Mouse (Mus musculus) CD8-positive naive resting alpha-beta T cell, adult 2 months (primary cell): ENCODE measurements around the gene Cilp.
"Not testable (repeated sequence)": the region's sequence is repeated elsewhere in the genome, so short reads cannot be mapped to it uniquely, and the experiment has no call there.

Experiments used
- DNase-seq, 2 experiments: peaks; one replicate each; pipeline ENCODE4 v3.0.0; 2022; ENCODE audit warnings: low read depth in 2 of 2, low spot score in 2 of 2

Gene Cilp

DNA sequence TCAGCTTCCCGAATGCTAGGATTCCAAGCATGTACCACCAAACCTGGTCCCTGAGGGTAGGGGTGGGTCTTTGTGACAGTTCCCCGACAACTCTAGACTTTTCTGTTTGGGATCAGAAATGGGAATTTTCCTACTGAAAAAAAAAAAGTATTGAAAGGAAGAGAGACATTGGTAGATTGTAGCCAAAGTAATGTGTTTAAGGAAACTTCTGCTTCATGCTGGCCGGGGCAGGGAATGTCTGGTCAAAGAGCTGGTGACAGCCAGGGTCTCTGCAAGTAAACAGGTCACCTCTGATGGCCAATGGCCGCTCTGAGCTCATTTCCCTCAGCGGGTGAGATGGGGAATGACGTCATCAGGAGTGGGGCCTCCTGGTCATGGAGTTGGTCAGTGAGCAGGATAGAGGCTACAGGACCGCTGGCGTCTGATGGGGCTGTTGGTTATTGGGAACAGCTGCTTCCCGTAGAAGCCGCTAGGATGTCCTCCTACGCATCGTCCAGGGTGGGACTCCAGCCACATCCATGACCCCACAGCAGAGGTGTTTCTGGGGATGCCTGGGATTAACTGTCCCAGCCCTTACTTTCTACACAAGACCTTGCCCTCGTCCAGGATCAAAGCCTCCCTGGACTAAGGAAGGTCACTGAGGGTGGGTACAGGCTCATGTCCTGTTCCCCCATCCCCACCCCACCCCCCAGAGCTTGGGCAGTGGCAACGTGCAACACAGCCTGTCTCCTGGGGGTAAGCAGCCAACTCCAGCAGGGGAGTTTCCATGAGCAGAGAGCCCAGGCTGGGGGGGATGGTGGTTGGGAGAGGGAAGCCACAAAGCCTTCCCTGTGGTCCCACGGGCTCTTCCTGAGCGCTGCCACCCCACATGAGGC is 17.2 kb upstream of the Cilp start:
- no peak for DNase-seq

DNA sequence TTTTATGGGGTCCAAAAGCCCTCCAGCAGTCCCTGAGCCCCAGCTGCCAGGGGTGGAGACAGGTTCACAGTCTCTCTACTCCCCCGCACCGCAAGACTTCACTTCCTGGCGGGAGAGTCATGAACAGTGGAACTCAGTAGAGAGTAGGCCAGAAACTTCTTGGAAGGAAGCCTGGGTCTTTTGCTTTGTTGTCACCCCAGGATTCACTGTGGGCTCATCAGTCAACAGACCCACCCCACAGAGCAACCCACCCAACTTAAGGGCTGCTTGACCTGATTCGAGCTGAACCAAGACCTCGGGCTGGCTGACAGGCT is 16.6 kb upstream of the Cilp start:
- DNase-seq: no peak

DNA sequence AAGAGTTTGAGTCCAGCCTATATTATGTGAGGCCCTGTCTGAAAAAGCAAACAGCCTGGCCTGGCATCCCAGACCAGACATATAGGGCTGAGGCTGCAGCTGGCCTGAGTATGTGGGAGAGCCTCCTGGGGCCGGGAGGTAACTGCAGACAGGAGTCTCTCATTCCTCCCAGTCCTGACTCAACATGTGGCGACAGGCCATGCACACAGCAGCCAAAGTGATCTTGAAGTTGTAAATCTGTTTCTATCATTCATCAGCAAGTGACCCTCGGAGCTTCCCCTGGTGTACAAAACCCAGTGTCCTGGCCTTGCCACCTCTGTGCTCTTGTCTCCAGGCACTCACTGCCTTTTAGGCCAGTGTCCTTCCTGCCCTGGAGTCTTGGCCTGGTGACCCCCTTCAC is 13.0 kb upstream of the Cilp start:
- DNase-seq: no peak

DNA sequence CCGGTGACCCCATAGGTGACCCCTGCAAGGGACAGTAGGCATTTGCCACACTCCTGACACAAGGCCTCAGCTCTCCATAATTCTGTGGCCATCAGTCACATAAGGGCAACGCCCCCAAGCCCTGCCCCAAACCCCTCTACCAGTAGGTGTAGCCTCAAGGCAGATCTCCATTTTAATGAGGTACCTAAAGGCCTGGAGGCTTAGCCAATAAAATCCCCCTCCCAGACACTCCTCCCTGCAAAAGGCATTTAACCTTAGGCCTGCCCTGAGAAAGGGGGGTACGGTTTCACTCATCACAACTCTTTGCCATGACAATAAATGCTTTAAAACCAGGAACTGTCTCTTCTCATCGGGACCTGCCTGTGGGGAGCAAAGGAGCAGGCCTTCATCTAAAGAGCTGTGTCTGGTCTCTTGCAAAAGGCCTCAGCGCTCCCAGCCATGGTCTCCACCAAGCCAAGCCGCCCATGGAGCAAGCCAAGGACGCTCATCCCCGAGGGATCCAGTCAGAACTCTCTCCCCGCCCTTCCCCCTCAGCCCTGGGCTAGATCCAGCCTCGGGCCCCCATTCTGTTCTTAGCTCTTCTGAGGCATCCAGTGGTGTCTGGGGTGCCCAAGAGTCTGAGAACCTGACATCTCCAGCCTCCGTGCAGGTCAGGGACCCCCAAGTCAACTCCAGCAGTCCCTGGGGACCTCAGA is 8.9 kb upstream of the Cilp start:
- no peak for DNase-seq

DNA sequence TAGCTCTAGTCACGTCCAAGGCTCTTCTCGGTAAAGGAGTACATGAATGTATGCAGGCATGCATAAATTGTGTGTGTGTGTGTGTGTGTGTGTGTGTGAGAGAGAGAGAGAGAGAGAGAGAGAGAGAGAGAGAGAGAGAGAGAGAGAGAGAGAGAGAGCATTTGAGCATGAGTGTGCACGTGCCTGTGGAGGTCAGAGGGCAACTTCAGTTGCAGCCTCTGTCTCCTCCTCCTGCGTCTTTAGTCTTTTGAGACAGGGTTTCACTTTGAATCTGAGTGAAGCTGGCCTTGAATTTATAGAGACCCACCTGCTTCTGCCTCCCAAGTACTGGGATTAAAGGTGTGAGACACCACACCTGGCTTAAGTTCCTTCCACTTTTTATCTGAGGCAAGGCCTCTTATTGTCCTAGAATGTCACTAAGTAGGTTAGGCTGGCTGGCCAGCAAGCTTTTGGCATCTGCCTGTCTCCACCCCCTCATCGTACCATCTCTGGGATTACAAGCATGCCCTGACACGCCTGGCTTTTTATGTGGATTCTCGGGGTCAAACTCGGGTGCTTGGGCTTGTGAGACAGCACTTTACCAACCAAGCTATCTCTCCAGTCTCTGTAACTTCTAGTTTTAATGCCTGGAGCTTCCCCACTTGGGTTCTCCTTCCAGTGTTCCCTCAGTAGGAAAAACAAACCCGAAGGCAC is 7.6 kb upstream of the Cilp start:
- no peak for DNase-seq

DNA sequence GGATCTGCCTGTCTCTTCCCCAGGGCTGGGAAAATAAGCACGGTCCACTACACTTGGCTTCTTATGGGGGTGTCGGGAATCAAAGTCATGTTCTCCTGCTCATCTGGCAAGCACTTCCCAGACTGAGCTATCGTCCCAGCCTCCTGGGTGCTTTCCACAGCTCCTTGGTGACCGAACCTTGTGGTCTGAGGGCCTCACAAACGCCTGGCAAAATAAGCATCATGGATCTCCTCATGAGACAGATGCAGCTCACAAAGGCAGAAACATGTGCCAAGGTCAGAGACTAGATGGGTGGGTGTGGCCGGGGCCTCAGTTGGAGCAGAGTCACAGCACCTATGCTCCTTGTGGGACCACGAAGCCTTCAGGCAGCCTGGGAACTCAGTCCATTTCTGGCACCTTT is 5.6 kb upstream of the Cilp start:
- DNase-seq: no peak

DNA sequence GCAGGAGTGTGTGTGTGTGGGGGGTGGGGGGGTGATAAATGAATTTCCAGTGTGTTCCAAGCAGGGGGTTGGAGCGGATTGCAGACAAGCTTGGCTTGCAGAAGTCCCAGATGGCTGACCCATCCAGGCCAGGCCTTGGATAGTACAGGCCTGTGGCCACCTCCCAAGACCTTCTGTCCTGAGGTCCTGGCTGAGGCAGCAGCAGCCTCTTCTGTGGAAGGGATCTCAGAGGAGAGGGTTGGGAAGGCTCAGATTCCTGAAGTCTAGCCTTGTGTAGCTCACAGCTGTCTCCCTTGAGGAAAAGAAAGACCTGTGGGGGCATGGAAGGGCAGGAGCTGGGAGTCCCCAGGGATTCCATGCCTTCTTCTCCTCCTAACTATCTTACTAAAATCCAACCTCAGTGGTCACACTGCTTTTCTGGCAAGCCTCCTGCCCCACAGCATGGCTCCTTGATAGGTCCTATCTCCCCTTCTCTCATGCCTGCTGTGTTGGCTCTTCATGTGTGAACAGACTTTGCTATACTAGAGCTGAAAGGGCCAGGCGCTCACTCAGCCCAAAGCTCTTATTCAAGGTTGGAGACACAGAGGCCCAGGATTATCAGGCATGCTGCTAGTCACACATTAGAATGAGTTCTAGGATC is 3.3 kb upstream of the Cilp start:
- DNase-seq: no peak

DNA sequence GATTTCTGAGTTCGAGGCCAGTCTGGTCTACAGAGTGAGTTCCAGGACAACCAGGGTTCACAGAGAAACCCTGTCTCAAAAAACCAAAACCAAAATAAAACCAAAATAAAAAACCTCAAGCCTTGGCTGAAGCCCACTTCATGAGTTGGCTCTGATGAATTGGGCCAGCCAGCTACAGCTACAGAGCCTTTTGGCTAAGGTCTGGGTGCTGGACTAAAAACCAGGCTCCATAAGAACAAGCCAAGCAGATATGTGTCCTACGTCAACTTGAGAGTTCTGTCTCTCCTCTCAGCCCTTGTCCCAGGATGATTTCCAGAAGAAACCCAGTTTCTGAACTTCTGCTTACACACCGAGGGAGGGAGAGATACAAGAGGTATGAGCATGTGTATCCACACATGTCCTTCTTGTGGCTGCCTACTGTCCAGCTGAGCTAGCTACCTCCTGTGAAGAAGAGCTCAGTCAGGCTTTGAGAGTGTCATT is 2.3 kb upstream of the Cilp start:
- DNase-seq: no peak

DNA sequence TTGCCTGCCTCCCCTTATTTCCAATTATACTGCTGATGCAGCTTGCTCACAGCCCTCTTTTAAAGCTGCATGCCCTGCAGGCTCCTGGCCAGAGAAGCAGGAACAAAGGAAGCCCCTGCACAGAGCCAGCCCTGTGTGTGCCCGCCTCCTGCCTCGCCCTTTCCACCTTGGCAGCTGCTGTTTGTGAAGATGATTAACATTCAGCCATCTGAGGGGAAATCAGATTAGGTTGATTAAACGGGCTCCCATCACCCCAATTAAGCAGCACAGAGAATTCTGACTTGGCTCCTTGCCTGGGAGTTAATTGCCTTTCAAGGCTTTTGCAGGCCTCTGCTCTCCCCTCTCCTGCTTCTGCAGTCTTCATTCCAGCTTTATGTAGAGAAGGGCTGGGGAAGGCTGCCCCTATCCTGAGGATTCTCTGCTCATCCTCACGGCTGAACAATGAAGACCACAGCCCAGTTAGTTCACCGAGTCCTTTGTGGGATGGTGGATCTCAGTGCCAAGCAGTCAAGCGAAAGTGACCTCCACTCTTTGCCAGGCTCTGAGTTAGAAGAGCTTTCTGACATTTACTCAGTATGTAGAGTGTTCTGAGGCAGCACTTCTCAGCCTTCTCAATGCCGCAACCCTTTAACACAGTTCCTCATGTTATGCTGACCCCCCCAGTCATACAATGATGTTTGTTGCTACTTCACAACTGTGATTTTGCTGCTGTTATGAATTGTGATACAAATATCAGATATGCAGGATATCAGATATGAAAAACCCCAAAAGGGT is 2.9 kb downstream of the Cilp start:
- DNase-seq: no peak

DNA sequence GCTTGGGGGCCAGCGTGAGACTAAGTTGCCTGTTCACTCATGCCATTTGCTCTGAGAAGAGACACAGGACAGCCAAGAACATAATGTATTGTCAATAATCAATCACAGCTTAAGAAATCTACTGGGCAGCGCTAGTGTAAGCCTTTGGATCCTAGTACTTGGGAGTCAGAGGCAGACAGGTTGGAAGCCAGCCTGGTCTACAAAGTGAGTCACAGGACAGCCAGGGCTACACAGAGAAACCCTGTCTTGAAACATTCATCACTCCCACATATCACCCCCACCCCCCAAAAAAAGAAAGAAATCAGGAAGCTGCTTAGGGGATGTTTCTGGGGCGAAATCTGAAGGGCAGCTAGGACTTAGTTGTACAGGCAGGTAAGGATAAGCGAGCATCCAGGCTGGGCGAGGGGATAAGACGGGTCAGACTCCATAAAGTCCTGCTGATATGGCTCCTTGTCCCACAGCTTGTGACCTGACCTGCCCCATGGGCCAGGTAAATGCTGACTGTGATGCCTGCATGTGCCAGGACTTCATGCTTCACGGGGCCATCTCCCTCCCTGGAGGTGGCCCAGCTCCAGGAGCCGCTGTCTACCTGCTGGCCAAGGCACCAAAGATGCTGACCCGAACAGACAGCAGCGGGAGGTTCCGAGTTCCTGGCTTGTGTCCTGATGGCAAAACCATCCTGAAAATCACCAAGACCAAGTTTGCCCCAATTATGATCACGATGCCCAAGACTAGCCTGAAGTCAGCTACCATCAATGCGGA is 8.2 kb downstream of the Cilp start:
- no peak for DNase-seq

DNA sequence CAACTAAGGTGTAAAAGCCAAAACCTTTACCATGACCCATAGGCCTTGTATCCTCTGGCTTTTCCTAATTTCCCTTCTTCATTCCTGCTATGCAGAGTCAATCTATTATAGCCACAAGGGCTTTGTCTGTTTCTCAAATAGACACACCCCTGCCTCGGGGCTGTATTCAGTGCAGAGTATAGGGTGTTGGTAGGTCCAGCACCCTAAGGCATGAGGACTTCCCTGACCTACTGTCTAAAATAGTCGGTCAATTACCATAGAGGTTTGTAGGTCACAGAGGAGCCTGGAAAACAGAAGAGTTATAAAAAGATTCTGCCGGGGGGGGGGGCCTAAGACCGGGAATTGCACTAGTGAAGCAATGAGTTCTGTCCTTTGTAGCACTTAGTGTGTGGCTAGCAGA is 8.9 kb downstream of the Cilp start:
- DNase-seq: no peak

DNA sequence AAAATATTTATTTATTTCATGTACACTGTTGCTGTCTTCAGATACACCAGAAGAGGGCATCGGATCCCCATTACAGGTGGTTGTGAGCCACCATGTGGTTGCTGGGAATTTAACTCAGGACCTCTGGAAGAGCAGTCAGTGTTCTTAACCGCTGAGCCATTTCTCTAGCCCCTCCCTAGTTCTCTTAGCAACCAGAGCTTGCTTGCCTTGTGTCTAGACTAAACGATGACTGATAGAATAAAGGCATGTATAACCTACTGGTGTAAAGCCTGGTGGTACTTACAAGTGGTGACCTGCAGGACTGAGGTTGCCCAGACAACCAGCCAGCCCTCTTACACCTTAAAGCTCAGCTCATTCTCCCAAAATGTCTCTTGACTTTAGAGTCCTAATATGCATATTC is 9.9 kb downstream of the Cilp start:
- DNase-seq: not testable (repeated sequence)

DNA sequence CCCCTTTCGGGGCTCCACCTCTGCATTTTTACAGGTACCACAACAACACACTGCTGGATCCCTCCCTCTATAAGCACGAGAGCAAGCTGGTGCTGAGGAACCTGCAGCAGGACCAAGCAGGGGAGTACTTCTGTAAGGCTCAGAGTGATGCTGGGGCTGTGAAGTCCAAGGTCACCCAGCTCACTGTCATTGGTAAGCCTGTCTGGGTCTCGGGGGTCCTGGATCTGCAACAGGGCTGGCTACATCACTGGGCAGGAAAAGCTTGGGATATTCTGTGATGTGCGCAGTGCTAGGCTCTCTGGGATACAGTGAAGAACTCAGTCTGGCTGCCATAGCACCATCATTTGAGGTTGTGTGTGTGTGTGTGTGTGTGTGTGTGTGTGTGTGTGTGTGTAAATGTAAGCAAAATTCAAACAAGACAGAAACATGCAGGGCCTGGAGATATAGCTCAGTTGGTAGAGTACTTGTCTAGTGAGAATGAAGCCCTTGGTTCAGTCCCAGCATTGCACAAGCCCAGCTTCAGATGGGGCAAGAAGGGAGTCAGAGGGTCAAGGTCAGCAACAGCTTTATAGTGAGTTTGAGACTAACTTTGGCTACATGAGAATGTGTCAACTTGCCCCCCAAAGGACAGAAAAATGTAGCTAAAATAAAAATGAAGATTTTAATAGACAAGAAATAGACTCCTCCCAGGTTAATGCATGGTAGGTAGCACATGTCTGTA is 11.0 kb downstream of the Cilp start:
- no peak for DNase-seq

DNA sequence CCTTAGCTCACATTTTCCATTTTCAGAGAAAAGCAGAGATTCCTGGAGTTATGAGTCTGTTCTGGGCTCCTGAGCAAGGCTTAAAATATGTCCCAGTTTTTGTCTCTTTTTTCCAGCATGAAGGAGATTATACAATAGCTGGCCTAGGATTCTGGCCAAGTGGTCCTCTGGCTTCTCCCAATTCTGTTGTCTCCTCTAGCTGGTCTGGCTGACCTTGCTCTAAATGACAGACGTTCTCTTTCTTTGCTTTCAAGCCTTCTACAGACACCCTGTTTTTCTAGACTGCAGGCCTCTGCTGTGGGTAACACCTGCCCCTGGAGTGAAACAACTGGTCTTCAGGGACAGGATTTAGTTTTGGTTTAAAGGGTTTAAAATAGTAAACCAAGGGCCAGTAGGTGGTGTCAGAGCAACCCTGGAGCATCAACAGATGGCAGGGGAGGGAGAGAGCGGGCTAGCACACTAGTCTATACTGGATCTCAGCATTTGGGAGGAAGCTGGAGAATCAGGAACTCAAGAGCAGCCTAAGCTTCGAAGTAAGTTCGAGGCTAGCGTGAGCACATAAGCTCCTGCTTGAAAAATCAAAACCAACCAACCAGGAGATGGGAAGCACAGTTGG is 16.7 kb downstream of the Cilp start:
- DNase-seq: no peak

DNA sequence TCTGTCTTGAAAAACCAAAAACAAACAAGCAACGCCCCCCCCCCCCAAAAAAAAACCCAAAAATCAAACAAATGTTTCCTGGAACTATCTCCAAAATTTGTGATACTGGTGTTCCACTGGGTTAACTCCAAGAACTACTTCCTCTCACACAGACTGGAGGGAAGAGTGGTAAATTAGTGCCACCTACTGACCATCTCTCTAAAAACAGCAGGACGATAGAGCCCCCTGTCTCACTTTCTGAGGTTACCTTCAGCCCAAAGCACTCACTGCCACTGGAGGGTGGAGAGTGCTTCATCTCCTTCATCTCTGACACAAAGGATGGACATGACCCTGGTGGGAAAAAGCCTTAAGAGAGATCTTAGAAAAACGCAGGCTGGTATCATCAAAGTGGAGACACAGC is 18.3 kb downstream of the Cilp start:
- peak in 1 of 2 experiments; percentile 9 for DNase-seq

DNA sequence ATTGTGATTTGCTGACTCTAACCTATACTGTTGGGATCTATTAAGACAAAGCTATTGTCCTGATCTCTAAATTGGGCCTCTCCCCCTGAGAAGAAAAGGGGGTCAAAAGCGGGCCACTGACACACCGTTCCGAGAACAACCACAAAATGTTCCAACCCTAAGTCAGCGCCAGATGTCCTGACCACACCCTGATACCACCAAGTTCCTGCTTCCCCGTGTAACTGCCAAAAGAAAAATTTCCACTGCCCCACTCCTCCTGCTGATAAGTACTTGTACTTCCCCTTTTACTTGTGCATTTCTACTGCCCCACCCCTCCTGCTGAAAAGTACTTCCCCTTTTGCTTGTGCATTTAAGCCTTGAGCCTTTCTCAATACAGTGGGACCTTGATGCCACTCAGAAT is 23.3 kb downstream of the Cilp start:
- not testable (repeated sequence) for DNase-seq

DNA sequence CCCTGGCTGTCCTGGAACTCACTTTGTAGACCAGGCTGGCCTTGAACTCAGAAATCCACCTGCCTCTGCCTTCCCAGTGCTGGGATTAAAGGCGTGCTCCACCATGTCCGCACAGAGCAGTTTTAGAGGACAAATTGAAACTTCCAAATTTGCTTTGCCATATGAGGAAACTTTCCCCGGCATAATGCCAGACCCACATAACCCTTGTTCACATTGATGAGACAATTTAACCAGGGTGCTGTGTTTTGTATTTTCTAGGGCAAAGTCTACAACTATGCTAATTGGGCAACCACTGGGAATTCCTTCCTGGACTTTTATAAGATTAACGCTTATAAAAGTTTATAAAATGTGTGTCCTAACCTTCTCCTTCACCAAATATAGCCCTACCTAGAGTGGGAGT is 25.0 kb downstream of the Cilp start:
- no peak for DNase-seq

DNA sequence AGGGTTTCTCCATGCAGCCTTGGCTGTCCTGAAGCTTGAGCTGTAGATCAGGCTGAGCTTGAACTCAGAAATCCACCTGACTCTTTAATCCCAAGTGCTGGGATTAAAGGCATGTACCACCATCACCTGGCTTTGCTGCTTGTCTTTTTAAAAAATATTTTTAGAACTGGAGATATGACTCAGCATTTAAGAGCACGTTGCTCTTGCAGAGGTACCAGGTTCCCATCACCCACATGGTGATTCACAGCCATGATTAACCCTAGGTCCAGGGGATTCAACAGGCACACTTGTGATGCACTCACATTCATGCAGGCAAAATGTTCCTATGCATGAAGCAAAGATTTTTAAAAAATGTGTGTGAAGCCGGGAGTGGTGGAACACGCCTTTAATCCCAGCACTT is 27.4 kb downstream of the Cilp start:
- no peak for DNase-seq

DNA sequence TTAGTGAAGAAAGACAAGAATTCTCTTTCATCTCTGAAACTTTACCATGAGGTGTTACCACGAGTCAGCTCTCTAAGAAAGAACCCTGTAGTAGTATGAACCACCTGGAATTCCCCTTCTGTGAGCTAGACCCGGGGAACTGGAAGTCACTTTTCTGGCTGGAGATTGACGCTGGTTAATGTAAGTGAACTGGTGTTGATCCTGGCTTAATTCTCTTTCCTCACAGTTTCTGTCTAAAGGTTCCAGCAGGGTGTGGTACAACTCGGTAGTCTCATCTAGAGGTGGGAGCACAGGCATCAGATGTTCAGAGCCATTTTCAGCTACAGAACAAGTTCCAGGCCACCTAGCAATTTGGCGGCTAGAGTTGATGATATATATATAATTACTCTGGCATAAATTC is 28.1 kb downstream of the Cilp start:
- peak in 1 of 2 experiments; percentile 1 for DNase-seq
